Mouse (Mus musculus) myocyte (in vitro differentiated cells): ENCODE results near the gene Cdk12.

Experiments used
- CEBPB ChIP-seq: IDR thresholded peaks from 2 replicates; pipeline ENCODE4 v1.6.1; 2011; ENCODE audit warnings: mild to moderate bottlenecking, moderate library complexity; ENCODE audit not compliant: poor library complexity, insufficient read depth, severe bottlenecking
- E2F4 ChIP-seq: IDR thresholded peaks from one replicate; pipeline ENCODE4 v1.6.1; 2011; ENCODE audit warnings: mild to moderate bottlenecking, control low read depth, moderate library complexity; ENCODE audit not compliant: insufficient read depth
- MAX ChIP-seq: IDR thresholded peaks from one replicate; pipeline ENCODE4 v1.6.1; 2011; ENCODE audit warnings: low read depth, mild to moderate bottlenecking, control low read depth
- MYOD1 ChIP-seq, 3 experiments: IDR thresholded peaks; one replicate each; pipeline ENCODE4 v1.6.1; 2011; ENCODE audit warnings: control low read depth in 2 of 3, low read depth in 2 of 3, mild to moderate bottlenecking in 2 of 3, moderate library complexity in 1 of 3; ENCODE audit not compliant: insufficient read length in 2 of 3, control insufficient read depth in 1 of 3
- MYOG ChIP-seq, 3 experiments: IDR thresholded peaks; one replicate each; pipeline ENCODE4 v1.6.1; 2011; ENCODE audit warnings: control low read depth in 2 of 3, low read depth in 2 of 3, mild to moderate bottlenecking in 2 of 3; ENCODE audit not compliant: insufficient read length in 2 of 3, control insufficient read depth in 1 of 3, insufficient read depth in 1 of 3
- POLR2A ChIP-seq: IDR thresholded peaks from one replicate; pipeline ENCODE4 v1.6.1; 2011; ENCODE audit warnings: low read depth, mild to moderate bottlenecking, control low read depth, moderate library complexity; ENCODE audit not compliant: insufficient read length
- POLR2AphosphoS2 ChIP-seq: IDR thresholded peaks from one replicate; pipeline ENCODE4 v1.6.1; 2011; ENCODE audit warnings: low read depth, control low read depth; ENCODE audit not compliant: insufficient read length
- SRF ChIP-seq: IDR thresholded peaks from one replicate; pipeline ENCODE4 v1.6.1; 2011; ENCODE audit warnings: low read depth; ENCODE audit not compliant: control insufficient read depth, insufficient read length
- TCF12 ChIP-seq: IDR thresholded peaks from one replicate; pipeline ENCODE4 v1.6.1; 2011; ENCODE audit warnings: mild to moderate bottlenecking, control low read depth; ENCODE audit not compliant: poor library complexity, insufficient read depth, severe bottlenecking
- TCF3 ChIP-seq: IDR thresholded peaks from one replicate; pipeline ENCODE4 v1.6.1; 2011; ENCODE audit warnings: low read depth, control low read depth; ENCODE audit not compliant: insufficient read length
- USF1 ChIP-seq: IDR thresholded peaks from one replicate; pipeline ENCODE4 v1.6.1; 2011; ENCODE audit warnings: low read depth, mild to moderate bottlenecking, control low read depth, moderate library complexity

- TF ChIP-seq USF1 (no peak), POLR2A (no peak), POLR2AphosphoS2 (no peak), MAX (no peak), TCF12 (no peak), MYOG (IDR thresholded peaks at IDR 0.05; ENCODE audit: control insufficient read depth in 1 of 3, insufficient read depth in 1 of 3, insufficient read length in 2 of 3, low read depth in 2 of 3) (no peak), E2F4 (no peak), TCF3 (no peak), MYOD1 (IDR thresholded peaks at IDR 0.05; ENCODE audit: control insufficient read depth in 1 of 3, insufficient read length in 2 of 3, low read depth in 2 of 3) (no peak), SRF (no peak), CEBPB (no peak)
These were observed 94.9 kb downstream of the Cdk12 start for GRCm38 (mm10) chr11:98297778-98298177.
